Mouse (Mus musculus) heart, adult 2 months (tissue): Measurements from ENCODE around the gene Olfr147.

ENCODE experiments used
- CTCF ChIP-seq: fragments of 200-600 bp; IDR thresholded peaks from 2 replicates; pipeline ENCODE4 v1.8.1; 2022; ENCODE audit warnings: antibody characterized with exemption, mild to moderate bottlenecking, moderate library complexity
- EP300 ChIP-seq: fragments of 200-500 bp; IDR thresholded peaks from 2 replicates; pipeline ENCODE4 v1.6.1; 2011; ENCODE audit warnings: low read depth, low read length, control low read depth; ENCODE audit not compliant: insufficient read depth
- POLR2A ChIP-seq: fragments of 200-500 bp; IDR thresholded peaks from 2 replicates; pipeline ENCODE4 v1.6.1; 2011; ENCODE audit warnings: mild to moderate bottlenecking, low read depth, low read length, control low read depth; ENCODE audit not compliant: insufficient read depth

- TF ChIP-seq CTCF: no peak
- no peak for TF ChIP-seq POLR2A
- no peak for TF ChIP-seq EP300
Measured at GRCm38 (mm10) chr9:38401398-38401797, at the start of gene Olfr147.
